Mouse (Mus musculus): ENCODE results near the gene Setd1b.

DNA sequence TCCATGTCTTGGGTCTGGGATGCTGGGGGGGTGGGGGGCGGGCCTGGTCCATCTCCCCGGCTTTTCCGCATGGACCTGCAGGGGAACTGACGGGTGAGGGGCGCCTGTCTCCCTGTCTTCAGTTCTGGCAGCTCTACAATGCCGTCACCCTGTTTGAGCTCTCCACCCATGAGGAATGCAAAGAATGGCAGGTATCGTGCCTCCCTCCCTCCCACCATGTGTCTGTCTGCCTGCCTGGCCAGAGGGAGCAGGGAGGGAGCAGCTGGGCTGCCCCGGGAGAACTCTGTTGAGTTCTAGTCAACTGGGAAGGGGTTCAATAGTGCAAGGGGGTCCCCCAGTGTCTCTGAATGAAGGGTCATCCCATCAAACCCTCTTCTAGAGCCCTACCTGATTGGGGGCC, 25.9 kb upstream of the Setd1b start:
- TF ChIP-seq CTCF (IDR thresholded peaks at IDR 0.05; ENCODE audit: low read depth) (no peak), EP300 (IDR thresholded peaks at IDR 0.05; ENCODE audit: low read depth) (no peak)
